Mouse (Mus musculus) forebrain, postnatal 0 days (tissue): ENCODE results near the gene Socs4. TPM values are rescaled to one million over a fixed set of nuclear protein-coding genes. Genes with fewer than 3 reads are reported as not detected.
"Not testable (repeated sequence)": the region's sequence is repeated elsewhere in the genome, so short reads cannot be mapped to it uniquely, and the experiment has no call there.

Source experiments
- ATAC-seq: fragments of 200-750 bp; cut with Nextera tagmentation; 2 replicates; pipeline ENCODE4 v1.8.0; 2017; ENCODE audit warnings: mild to moderate bottlenecking, moderate library complexity
- DNase-seq: peaks from one replicate; pipeline ENCODE4 v3.0.0-alpha.2; 2015
- H3K27ac ChIP-seq: fragments of 300-500 bp; sonication (generic); 2 replicates; pipeline ENCODE4 v1.5.1; 2014; ENCODE audit warnings: low read depth, mild to moderate bottlenecking, antibody characterized with exemption, low read length, moderate library complexity, mixed read lengths
- H3K27me3 ChIP-seq: fragments of 300-500 bp; sonication (generic); 2 replicates; pipeline ENCODE4 v1.6.1; 2014; ENCODE audit warnings: mild to moderate bottlenecking, low read length, mixed read lengths; ENCODE audit not compliant: insufficient read depth
- H3K36me3 ChIP-seq: fragments of 300-500 bp; sonication (generic); 2 replicates; pipeline ENCODE4 v1.6.1; 2014; ENCODE audit warnings: mild to moderate bottlenecking, moderate library complexity; ENCODE audit not compliant: insufficient read depth
- H3K4me1 ChIP-seq: fragments of 300-500 bp; sonication (generic); 2 replicates; pipeline ENCODE4 v1.6.1; 2014; ENCODE audit warnings: antibody characterized with exemption; ENCODE audit not compliant: insufficient read depth
- H3K4me2 ChIP-seq: fragments of 300-500 bp; sonication (generic); 2 replicates; pipeline ENCODE4 v1.6.1; 2014; ENCODE audit warnings: low read depth, mild to moderate bottlenecking, moderate library complexity
- H3K4me3 ChIP-seq: fragments of 300-500 bp; sonication (generic); 2 replicates; pipeline ENCODE4 v1.5.1; 2014; ENCODE audit warnings: low read depth, low read length, mixed read lengths
- H3K9ac ChIP-seq: fragments of 300-500 bp; sonication (generic); 2 replicates; pipeline ENCODE4 v1.6.1; 2014; ENCODE audit warnings: mild to moderate bottlenecking
- H3K9me3 ChIP-seq: fragments of 300-500 bp; sonication (generic); 2 replicates; pipeline ENCODE4 v1.6.1; 2016; ENCODE audit warnings: low read length
- CTCF ChIP-seq: sonication (generic); IDR thresholded peaks from 2 replicates; pipeline ENCODE4 v1.5.1; 2016; ENCODE audit warnings: antibody characterized with exemption, control low read depth, low read depth
- WGBS: fragments of 180-500 bp; shearing (Covaris S2); extraction: QIAGEN DNeasy Blood & Tissue Kit; methylation state at CpG from one replicate; pipeline ENCODE4 v1.1.7; 2014; 5-methylcytosine and 5-hydroxymethylcytosine counted together
- polyA plus RNA-seq: library from polyadenylated mRNA; unstranded; fragments of >200 nt; fragmentation: Nextera tagmentation; extraction: Ambion mirVana; gene quantifications from 2 replicates; pipeline ENCODE4 v1.2.1, GENCODE M21; 2015
- total RNA-seq: library from RNA; depleted of rRNA; stranded (reverse); fragments of >200 nt; gene quantifications from 2 replicates; pipeline ENCODE4 v1.2.3, GENCODE M21; 2014

Socs4 gene
- total and polyA plus RNA-seq, 2 experiments from 2014 or later, result 2.4 to 8.2 TPM

DNA sequence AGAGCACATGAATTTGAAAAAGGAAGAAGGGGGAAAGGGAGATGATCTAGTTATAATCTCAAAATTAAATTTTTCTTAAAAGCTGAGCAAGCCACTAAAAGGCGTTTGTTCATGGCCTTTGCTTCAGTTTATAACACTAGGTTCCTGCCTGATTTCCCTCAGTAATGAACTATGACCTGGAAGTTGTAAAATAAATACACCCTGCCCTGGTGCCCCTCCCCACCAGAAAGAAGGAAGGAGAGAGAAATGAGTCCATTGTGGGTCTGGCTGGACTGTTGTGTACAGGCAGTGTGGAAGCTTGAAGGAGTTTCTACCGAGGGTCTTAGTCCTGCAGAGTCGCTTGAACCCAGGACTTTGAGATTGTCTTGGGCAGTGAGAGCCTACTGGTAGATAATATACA is 30.9 kb downstream of the Socs4 start:
- Histone ChIP-seq H3K36me3 (peaks cover 23% of the 10 kb centered on the region), H3K4me1 (no peaks in the 10 kb centered on the region), H3K27ac (no peak overlapping the region), H3K27me3 (no peaks in the 10 kb centered on the region), H3K4me3 (no peak overlapping the region), H3K9ac (no peak overlapping the region), H3K9me3 (no peaks in the 10 kb centered on the region), H3K4me2 (no peak overlapping the region)
- no peak for TF ChIP-seq CTCF
- DNase-seq, result no peak
- 87% methylated on average over 3 of the region's 3 CpGs for WGBS
- no peak for ATAC-seq

DNA sequence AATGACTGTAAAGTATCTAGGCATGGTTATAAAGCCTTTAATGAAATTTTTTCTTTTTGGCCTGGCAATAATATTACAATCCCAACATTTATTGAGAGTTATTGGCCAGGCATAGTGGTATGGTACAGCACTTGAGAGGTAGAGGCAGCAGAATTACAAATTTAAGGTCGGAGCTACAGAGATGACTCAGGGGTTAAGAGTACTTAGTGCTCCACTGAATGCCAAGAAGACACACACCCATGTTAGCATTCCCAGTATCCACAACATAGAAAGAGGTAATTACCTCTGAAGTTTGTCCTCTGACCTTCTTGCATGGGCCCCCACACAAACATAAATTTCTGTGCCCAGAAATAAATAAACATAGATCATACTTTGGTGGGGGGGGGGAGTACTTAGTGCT is 32.3 kb downstream of the Socs4 start:
- no peaks in the 10 kb centered on the region for H3K4me1 ChIP-seq
- ATAC-seq, result no peak
- DNase-seq, result no peak
- no peaks in the 10 kb centered on the region for H3K27me3 ChIP-seq
- H3K4me3 ChIP-seq, result no peak overlapping the region
- no peaks in the 10 kb centered on the region for H3K9me3 ChIP-seq
- 100% methylated on average over 1 of the region's 1 CpGs for WGBS
- no peak overlapping the region for H3K27ac ChIP-seq
- no peak for TF ChIP-seq CTCF
- H3K9ac ChIP-seq, result no peak overlapping the region
- peaks cover 29% of the 10 kb centered on the region for H3K36me3 ChIP-seq
- H3K4me2 ChIP-seq, result no peak overlapping the region

DNA sequence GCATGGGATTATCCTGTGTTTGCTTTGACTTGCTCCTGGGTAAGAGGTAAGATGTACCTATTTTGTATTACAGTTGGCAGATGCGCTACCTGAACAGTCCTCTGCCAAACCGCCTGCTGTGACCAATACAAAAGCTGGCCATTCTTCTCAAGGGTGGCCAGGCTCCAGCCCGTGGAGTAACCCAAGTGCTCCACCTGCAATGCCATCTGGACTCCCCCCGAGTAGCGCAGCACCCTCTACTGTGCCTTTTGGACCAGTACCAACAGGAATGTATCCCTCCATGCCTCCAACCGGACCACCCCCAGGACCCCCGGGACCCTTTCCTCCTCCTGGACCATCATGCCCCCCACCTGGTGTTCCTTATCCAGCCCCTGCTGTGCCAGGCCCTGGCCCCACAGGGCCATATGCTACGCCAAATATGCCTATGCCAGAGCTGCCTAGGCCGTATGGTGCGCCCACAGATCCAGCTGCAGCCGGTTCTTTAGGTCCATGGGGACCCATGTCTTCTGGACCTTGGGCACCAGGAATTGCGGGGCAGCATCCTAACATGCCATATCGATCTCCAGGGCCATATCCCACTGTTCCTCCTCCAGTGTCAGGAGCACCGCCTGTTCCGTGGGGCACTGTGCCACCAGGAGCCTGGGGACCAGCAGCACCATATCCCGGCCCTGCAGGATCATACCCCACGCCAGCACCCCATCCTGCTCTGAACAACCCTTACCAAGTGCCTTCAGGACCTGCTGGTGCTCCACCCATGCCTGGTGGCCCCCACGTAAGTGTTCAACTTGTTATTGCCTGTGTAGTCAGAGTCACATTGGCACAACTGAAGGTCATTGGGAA is 33.8 kb downstream of the Socs4 start:
- TF ChIP-seq CTCF, result no peak
- Histone ChIP-seq H3K27me3 (no peaks in the 10 kb centered on the region), H3K4me1 (no peaks in the 10 kb centered on the region), H3K9ac (no peak overlapping the region), H3K4me2 (no peak overlapping the region), H3K27ac (no peak overlapping the region), H3K4me3 (no peak overlapping the region), H3K36me3 (peaks cover 32% of the 10 kb centered on the region), H3K9me3 (no peaks in the 10 kb centered on the region)
- 90% methylated on average over 18 of the region's 18 CpGs for WGBS
- ATAC-seq, result no peak
- no peak for DNase-seq

DNA sequence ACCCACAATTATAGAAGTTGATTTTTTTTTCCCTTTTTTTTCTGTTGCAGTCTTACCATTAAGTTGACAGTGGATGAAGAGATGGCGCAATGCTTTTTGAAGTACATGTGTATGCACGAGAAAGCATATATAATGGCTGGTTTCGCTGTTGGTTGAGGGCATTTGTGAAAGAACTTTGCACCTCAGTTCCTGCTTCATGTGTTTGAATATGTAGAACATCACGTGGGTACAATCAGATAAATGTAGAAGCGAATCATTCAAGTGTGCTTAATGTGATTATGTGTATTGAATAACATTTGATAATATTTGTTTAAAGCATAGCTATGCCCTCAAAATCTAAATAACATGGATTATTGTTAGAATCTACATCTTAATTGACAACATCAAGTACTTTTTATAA is 42.6 kb downstream of the Socs4 start:
- 88% methylated on average over 5 of the region's 5 CpGs for WGBS
- ATAC-seq, result no peak

GRCm38 (mm10) chr14:47321581-47321980 is 44.9 kb downstream of the Socs4 start:
- not testable (repeated sequence) for H3K9me3 ChIP-seq, H3K27ac ChIP-seq, ATAC-seq, H3K27me3 ChIP-seq, H3K4me2 ChIP-seq, DNase-seq, H3K9ac ChIP-seq, H3K4me1 ChIP-seq, H3K4me3 ChIP-seq
- peaks cover 19% of the 10 kb centered on the region for H3K36me3 ChIP-seq
- WGBS, result 94% methylated on average over 5 of the region's 8 CpGs

More for the DNA sequence above, 42.6 kb downstream of the Socs4 start:
- Histone ChIP-seq H3K9ac (no peak overlapping the region), H3K4me3 (no peak overlapping the region), H3K4me1 (no peaks in the 10 kb centered on the region), H3K27ac (no peak overlapping the region), H3K27me3 (no peaks in the 10 kb centered on the region), H3K4me2 (no peak overlapping the region), H3K36me3 (peaks cover 18% of the 10 kb centered on the region), H3K9me3 (no peaks in the 10 kb centered on the region)
- no peak for DNase-seq
- TF ChIP-seq CTCF, result no peak

GRCm38 (mm10) chr14:47325965-47326761 is 49.4 kb downstream of the Socs4 start:
- peak; percentile 59 for ATAC-seq
- no peak overlapping the region for H3K27ac ChIP-seq
- no peaks in the 10 kb centered on the region for H3K4me1 ChIP-seq
- 60% methylated on average over 9 of the region's 9 CpGs for WGBS
- DNase-seq, result peak; percentile 31
- H3K36me3 ChIP-seq, result peaks cover 5% of the 10 kb centered on the region; the same call in 1 of the 2 replicates
- no peak overlapping the region for H3K4me2 ChIP-seq
- no peak for TF ChIP-seq CTCF
- no peaks in the 10 kb centered on the region for H3K9me3 ChIP-seq
- no peak overlapping the region for H3K9ac ChIP-seq
- no peaks in the 10 kb centered on the region for H3K27me3 ChIP-seq
- no peak overlapping the region for H3K4me3 ChIP-seq

DNA sequence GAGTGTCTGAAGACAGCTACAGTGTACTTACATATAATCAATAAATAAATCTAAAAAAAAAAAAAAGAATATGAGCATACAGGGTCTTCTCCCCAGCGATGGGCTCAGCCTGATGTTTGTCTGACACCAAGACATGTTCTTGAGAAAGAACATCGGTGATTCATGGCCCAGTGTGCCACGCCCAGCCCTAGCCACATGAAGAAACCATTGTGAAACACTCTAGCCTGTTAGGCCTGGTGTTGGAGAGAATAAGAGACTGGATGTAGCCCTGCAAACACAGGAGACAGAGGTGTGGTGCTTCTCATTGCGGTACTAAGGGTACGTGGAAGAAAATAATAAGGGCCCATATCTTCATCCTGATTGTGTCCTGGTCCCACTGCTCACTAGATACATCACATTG is 50.6 kb downstream of the Socs4 start:
- Histone ChIP-seq H3K27ac (no peak overlapping the region), H3K9ac (no peak overlapping the region), H3K4me1 (no peaks in the 10 kb centered on the region), H3K4me3 (no peak overlapping the region), H3K9me3 (no peaks in the 10 kb centered on the region), H3K36me3 (peaks cover 5% of the 10 kb centered on the region; the same call in 1 of the 2 replicates), H3K27me3 (no peaks in the 10 kb centered on the region), H3K4me2 (no peak overlapping the region)
- no peak for TF ChIP-seq CTCF
- DNase-seq (no peak), ATAC-seq (no peak)
- WGBS, result 95% methylated on average over 5 of the region's 5 CpGs
